Mouse (Mus musculus): ENCODE data around the gene Slc7a4. TPM values are rescaled to one million over a fixed set of nuclear protein-coding genes. Genes with fewer than 3 reads are reported as not detected.
A peak's percentile ranks its signal among the peaks of the same experiment; 100 is the strongest.
"Not testable (repeated sequence)": the region's sequence is repeated elsewhere in the genome, so short reads cannot be mapped to it uniquely, and the experiment has no call there.

Gene Slc7a4
- polyA plus RNA-seq, 1 experiment from 2014 or later: 2.7 TPM

DNA sequence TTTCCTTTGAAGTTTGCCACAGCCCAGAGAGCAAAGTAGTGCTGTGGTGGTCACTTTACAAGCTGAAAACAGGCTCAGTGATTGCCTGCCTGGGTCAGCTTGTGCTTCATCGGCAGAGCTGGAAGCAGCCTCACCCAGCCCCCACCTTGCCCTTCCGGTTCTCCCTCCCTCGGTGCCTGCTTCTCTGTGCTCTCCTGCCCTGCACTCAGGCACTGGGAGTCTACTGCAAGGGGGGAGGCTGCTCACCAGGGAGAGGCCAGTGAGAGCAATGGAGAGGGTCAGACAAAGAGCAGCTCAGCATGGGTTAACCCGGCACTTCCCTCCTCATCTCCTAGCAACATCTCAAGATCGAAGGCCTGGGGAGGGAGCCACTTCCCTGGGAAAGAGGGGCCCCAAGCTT, 24.2 kb downstream of the Slc7a4 start:
- H3K4me3 ChIP-seq: peak overlapping the region; percentile 41
- H3K27ac ChIP-seq: peak overlapping the region; percentile 83
- DNase-seq (ENCODE audit: extremely low spot score, low spot score): peak; percentile 57
- no peaks in the 10 kb centered on the region for H3K9me3 ChIP-seq
- H3K27me3 ChIP-seq (ENCODE audit: poor library complexity, severe bottlenecking): peaks cover 44% of the 10 kb centered on the region
- H3K36me3 ChIP-seq (replicated peaks): no peaks in the 10 kb centered on the region
- WGBS: 0% methylated on average over 5 of the region's 5 CpGs
- H3K4me1 ChIP-seq: peaks cover 70% of the 10 kb centered on the region

DNA sequence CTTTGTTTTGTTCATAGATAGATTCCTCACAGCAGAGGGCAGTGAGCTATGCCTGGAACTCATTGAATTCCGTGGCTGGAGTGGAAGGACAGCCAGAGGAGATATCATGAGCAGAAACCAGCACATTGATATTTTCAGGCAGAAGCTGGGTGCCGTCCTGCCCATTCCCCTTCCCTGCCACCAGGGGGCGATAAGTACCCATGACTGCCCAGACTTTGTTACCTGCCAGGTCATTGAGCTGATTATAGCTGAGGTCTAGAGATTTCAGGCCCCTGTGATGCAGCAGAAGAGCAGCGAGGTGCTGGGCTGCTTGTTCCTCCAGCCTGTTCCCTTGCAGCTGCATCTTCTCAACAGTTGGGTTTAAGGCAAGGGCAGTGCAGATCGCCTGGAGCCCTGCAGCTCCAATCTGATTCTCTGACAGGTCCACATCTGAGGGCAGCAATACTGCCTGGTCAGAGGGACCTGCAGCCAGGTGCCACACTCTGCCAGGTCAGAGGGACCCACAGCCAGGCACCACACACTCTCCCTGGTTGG, 25.0 kb downstream of the Slc7a4 start:
- Histone ChIP-seq H3K9me3 (no peaks in the 10 kb centered on the region), H3K36me3 (replicated peaks) (no peaks in the 10 kb centered on the region), H3K4me3 (peak overlapping the region; percentile 41), H3K4me1 (peaks cover 76% of the 10 kb centered on the region), H3K27ac (peak overlapping the region; percentile 83), H3K27me3 (ENCODE audit: poor library complexity, severe bottlenecking) (peaks cover 37% of the 10 kb centered on the region)
- WGBS: under 1% methylated on average over 5 of the region's 5 CpGs
- DNase-seq (ENCODE audit: extremely low spot score, low spot score): peak; percentile 76

DNA sequence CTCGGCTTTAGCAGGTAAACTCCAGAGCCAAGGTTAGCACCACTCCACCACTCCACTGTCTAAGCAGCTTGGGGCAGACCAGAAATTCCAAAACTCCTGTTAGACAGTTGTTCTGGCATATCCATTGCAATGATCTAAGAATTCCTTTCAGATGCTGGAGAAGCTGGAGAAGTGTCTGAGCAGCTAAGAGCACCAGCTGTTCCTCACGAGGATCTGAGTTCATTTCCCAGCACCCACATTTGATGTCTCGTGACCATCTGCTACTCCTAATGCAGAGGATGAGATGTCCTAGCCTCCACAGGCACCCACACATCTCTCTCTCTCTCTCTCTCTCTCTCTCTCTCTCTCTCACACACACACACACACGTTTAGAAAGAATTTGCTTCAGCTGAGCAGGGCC, 26.1 kb downstream of the Slc7a4 start:
- whole genome bisulfite sequencing: 67% methylated on average over 4 of the region's 4 CpGs
- peaks cover 68% of the 10 kb centered on the region for H3K4me1 ChIP-seq
- H3K4me3 ChIP-seq: no peak overlapping the region
- H3K9me3 ChIP-seq: no peaks in the 10 kb centered on the region
- DNase-seq (ENCODE audit: extremely low spot score, low spot score): no peak
- no peaks in the 10 kb centered on the region for H3K36me3 ChIP-seq (replicated peaks)
- no peak overlapping the region for H3K27ac ChIP-seq
- peaks cover 26% of the 10 kb centered on the region for H3K27me3 ChIP-seq (ENCODE audit: poor library complexity, severe bottlenecking)

GRCm38 (mm10) chr16:17556180-17556579, 26.8 kb downstream of the Slc7a4 start:
- 86% methylated on average over 4 of the region's 4 CpGs for WGBS
- Histone ChIP-seq H3K9me3 (no peaks in the 10 kb centered on the region), H3K27me3 (ENCODE audit: poor library complexity, severe bottlenecking) (peaks cover 21% of the 10 kb centered on the region), H3K4me1 (peaks cover 61% of the 10 kb centered on the region), H3K36me3 (replicated peaks) (no peaks in the 10 kb centered on the region), H3K4me3 (no peak overlapping the region), H3K27ac (no peak overlapping the region)
- DNase-seq (ENCODE audit: extremely low spot score, low spot score): no peak

GRCm38 (mm10) chr16:17554702-17555101, 28.3 kb downstream of the Slc7a4 start:
- DNase-seq (ENCODE audit: extremely low spot score, low spot score): peak; percentile 59
- WGBS: 13% methylated on average over 4 of the region's 4 CpGs
- H3K4me3 ChIP-seq: peak overlapping the region; percentile 45; the same call in 1 of the 2 replicates

DNA sequence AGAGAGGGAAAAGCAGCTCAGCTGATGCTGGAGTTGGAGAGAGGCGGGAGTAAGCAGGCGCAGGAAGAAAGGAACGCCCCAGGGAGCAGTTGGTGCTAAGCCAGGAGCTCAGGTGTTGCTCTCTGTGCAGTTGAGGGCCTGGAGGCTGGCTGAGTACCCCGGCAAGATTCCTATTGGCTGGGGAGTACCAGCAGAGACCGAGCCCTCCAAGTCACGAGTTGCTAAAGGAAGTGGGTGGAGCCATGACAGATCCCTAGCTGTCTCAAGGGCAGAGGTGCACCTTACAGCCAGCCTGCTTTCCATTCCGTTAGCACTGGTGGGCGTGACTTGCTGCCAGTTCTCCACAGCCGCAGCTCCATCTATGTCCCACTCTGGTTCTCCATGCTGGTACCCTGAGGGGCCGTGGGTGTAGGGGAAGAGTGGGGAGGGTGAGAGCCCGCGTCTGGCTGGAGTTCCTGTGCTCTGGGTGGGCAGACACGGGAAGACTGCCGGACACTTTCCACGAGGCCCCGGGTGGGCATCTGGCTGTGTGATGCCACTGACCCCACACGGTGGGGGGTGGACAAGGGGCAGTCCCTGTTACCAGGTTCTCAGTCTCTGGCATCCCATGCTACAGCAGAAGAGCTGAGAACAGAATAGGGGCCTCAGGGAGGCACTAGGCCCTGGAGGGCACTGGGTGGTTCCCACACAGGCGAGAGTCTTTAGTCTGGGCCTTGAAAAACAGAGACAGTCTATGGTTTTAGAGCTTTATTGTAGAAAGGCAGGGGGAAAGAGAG, 28.9 kb downstream of the Slc7a4 start:
- DNase-seq (ENCODE audit: extremely low spot score, low spot score): peak; percentile 65
- Histone ChIP-seq H3K4me1 (peaks cover 40% of the 10 kb centered on the region), H3K4me3 (peak overlapping the region; percentile 45), H3K36me3 (replicated peaks) (no peaks in the 10 kb centered on the region), H3K27me3 (ENCODE audit: poor library complexity, severe bottlenecking) (peaks cover under 1% of the 10 kb centered on the region; the same call in 1 of the 2 replicates), H3K27ac (peak overlapping the region; percentile 86), H3K9me3 (no peaks in the 10 kb centered on the region)
- 5% methylated on average over 18 of the region's 18 CpGs for WGBS

More at GRCm38 (mm10) chr16:17554702-17555101, 28.3 kb downstream of the Slc7a4 start:
- Histone ChIP-seq H3K27ac (peak overlapping the region; percentile 86), H3K4me1 (peaks cover 46% of the 10 kb centered on the region)
- H3K9me3 ChIP-seq; H3K36me3 ChIP-seq (replicated peaks); H3K27me3 ChIP-seq (ENCODE audit: poor library complexity, severe bottlenecking): not testable (repeated sequence)

GRCm38 (mm10) chr16:17552837-17553236, 30.2 kb downstream of the Slc7a4 start:
- WGBS: 87% methylated on average over 7 of the region's 7 CpGs

DNA sequence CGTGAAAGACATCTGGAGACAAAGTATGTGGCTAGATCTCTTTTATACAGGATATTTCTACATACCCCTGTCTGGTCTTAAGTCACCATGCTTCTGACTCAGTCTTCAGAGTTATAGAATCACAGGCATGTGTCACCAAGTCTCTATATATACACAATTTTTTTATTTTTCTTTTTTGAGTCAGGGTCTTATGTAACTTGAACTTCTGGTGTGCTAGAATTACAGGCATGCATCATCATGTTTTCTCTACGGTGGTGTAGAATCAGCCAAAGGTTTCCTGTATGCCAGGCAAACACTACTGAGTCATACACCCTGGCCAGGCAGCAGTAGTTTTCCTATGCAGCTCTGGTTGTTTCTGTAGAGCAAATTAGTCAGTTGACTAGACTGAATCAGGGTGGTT, 40.4 kb downstream of the Slc7a4 start:
- DNase-seq (ENCODE audit: extremely low spot score, low spot score): no peak
- Histone ChIP-seq H3K27ac (no peak overlapping the region), H3K36me3 (replicated peaks) (no peaks in the 10 kb centered on the region), H3K9me3 (no peaks in the 10 kb centered on the region), H3K4me1 (no peaks in the 10 kb centered on the region), H3K4me3 (no peak overlapping the region), H3K27me3 (ENCODE audit: poor library complexity, severe bottlenecking) (no peaks in the 10 kb centered on the region)
- WGBS: 89% methylated on average over 2 of the region's 2 CpGs

More at GRCm38 (mm10) chr16:17552837-17553236, 30.2 kb downstream of the Slc7a4 start:
- Histone ChIP-seq H3K27ac (no peak overlapping the region), H3K9me3 (no peaks in the 10 kb centered on the region), H3K4me3 (no peak overlapping the region), H3K27me3 (ENCODE audit: poor library complexity, severe bottlenecking) (no peaks in the 10 kb centered on the region), H3K4me1 (peaks cover 27% of the 10 kb centered on the region), H3K36me3 (replicated peaks) (no peaks in the 10 kb centered on the region)
- no peak for DNase-seq (ENCODE audit: extremely low spot score, low spot score)

DNA sequence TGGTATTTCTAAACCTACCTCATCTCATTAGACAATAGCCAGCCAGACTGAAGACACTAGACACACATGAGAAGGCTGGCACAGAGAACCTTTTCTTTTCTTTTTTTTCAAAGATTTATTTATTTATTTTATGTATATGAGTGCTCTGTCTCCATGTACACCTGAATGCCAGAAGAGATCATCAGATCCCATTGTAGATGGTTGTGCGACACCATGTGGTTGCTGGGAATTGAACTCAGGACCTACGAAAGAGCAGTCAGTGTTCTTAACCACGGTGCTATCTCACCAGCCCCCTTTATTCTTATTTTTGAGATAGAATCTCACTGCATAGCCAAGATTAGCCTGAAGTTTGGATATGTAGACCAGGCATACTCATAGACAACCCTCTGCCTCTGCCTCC, 46.4 kb downstream of the Slc7a4 start:
- DNase-seq (ENCODE audit: extremely low spot score, low spot score): no peak
- H3K27me3 ChIP-seq (ENCODE audit: poor library complexity, severe bottlenecking): no peaks in the 10 kb centered on the region
- H3K9me3 ChIP-seq: peaks cover 3% of the 10 kb centered on the region; the same call in 1 of the 2 replicates
- WGBS: 89% methylated on average over 3 of the region's 3 CpGs
- H3K4me1 ChIP-seq: peaks cover 8% of the 10 kb centered on the region
- H3K27ac ChIP-seq: no peak overlapping the region
- no peak overlapping the region for H3K4me3 ChIP-seq
- H3K36me3 ChIP-seq (replicated peaks): no peaks in the 10 kb centered on the region

DNA sequence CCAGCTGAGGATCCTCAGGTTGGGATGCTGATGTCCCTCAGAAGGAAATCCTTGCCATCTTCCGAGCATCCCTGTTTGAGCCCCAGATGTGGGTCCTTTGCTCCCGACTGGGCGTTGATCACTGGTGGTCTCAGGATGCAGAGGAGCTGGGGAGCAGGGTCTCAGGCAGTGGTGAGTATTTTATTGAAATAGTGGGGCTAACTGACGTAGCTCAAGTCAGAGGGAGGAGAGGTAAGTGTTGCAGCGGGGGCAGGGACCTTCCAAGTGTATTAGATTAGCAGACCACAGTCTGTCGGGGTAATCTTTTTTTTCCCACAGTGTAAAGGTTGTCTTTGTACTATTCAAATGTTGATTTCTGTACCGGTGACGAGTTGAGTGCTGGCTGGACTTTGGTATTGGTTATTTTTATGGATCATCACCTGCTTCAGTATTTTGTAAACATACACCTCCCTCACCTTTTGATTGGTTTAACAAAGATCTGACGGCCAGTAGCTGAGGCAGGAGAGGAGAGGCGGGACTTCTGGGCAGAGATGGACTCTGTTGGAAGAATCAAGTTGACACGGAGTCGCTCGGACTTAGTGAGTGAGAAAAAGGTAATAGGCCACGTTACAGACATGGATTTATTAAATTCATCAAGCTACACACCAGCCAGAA, 50.2 kb downstream of the Slc7a4 start:
- peaks cover 16% of the 10 kb centered on the region for H3K36me3 ChIP-seq (replicated peaks)
- H3K9me3 ChIP-seq: peaks cover 3% of the 10 kb centered on the region; the same call in 1 of the 2 replicates
- 69% methylated on average over 14 of the region's 14 CpGs for WGBS
- no peak overlapping the region for H3K4me3 ChIP-seq
- no peaks in the 10 kb centered on the region for H3K27me3 ChIP-seq (ENCODE audit: poor library complexity, severe bottlenecking)
- no peak for DNase-seq (ENCODE audit: extremely low spot score, low spot score)
- H3K4me1 ChIP-seq: peaks cover 27% of the 10 kb centered on the region
- H3K27ac ChIP-seq: no peak overlapping the region

- no peak for DNase-seq (ENCODE audit: extremely low spot score, low spot score)
- Histone ChIP-seq H3K9me3 (peaks cover 3% of the 10 kb centered on the region; the same call in 1 of the 2 replicates), H3K4me3 (peak overlapping the region; percentile 69; the same call in 1 of the 2 replicates), H3K27me3 (ENCODE audit: poor library complexity, severe bottlenecking) (no peaks in the 10 kb centered on the region), H3K27ac (no peak overlapping the region), H3K36me3 (replicated peaks) (peaks cover 21% of the 10 kb centered on the region), H3K4me1 (peaks cover 27% of the 10 kb centered on the region)
- WGBS: 51% methylated on average over 4 of the region's 4 CpGs
These were observed 50.7 kb downstream of the Slc7a4 start for GRCm38 (mm10) chr16:17532271-17532670.

GRCm38 (mm10) chr16:17530640-17531288, 52.2 kb downstream of the Slc7a4 start, which contains the start of gene Thap7:
TSS of gene Thap7 (minus strand) at chr16:17531136.
- under 1% methylated on average over 67 of the region's 67 CpGs for WGBS
- peaks cover 36% of the 10 kb centered on the region for H3K36me3 ChIP-seq (replicated peaks)
- peak; percentile 97 for DNase-seq (ENCODE audit: extremely low spot score, low spot score)

More at GRCm38 (mm10) chr16:17530640-17531288, 52.2 kb downstream of the Slc7a4 start, which contains the start of gene Thap7:
- Histone ChIP-seq H3K27ac (peak within 1 kb of the TSS; percentile 92), H3K27me3 (ENCODE audit: poor library complexity, severe bottlenecking) (no peaks in the 10 kb centered on the region), H3K4me3 (peak within 1 kb of the TSS; percentile 69), H3K4me1 (peaks cover 27% of the 10 kb centered on the region), H3K9me3 (no peaks in the 10 kb centered on the region)
